ENCODE assay signal across 18 mouse cellular contexts in the genomic region with DNA sequence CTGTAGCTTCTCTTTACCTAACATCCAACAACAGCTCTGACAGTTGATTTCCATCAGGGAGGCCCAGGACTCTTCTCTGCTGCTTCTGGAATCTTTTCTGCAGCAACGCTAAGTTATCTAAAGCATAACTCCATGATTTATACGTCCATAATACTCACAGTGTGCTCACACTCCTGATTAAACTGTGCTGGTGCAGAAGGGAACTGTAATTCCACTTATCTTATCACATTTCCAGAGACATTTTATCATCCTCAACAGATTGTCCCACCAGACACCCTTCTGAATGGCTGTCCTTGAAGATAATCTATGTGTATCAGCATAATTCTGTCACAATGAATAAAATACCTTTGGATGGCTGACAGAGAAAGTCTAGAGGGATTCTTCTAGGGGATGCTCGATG. TPM values are rescaled to one million over a fixed set of nuclear protein-coding genes. Genes with fewer than 3 reads are reported as not detected.
DNase-seq lines count a peak whose midpoint lies in the region; ATAC-seq and TF ChIP-seq lines count a peak whose summit lies in the region.
"Had no signal": no experiment of that assay in that cellular context is flagged by ENCODE, and none has a peak within 500 bp of the region (broad histone marks: within the 10 kb centered on the region; RNA-seq: fewer than 3 reads in every experiment).

No protein-coding gene starts in this region.

- no peak for TF ChIP-seq CTCF in G1E (IDR thresholded peaks at IDR 0.05; ENCODE audit: low read depth, low read length)
- no peak for TF ChIP-seq CTCF in liver, postnatal 0 days (IDR thresholded peaks at IDR 0.05; ENCODE audit: low read depth)

- no peak overlapping the region for H3K4me2 ChIP-seq in hindbrain, embryonic 13.5 days
- no peak overlapping the region for H3K4me2 ChIP-seq in hindbrain, embryonic 14.5 days (replicated peaks)
- H3K4me2 ChIP-seq in intestine, embryonic 16.5 days (ENCODE audit: low read depth, low read length) = no peak overlapping the region
- H3K4me2 ChIP-seq in liver, postnatal 0 days (ENCODE audit: low read depth, low read length) = no peak overlapping the region
- H3K4me2 ChIP-seq: embryonic facial prominence, embryonic 12.5 days; midbrain, embryonic 15.5 days had no signal

- no peak for DNase-seq in hindbrain, embryonic 14.5 days (ENCODE audit: low spot score)
- no peak for DNase-seq in G1E (ENCODE audit: low spot score)
- DNase-seq in liver, postnatal 0 days = no peak
- DNase-seq in thymus, postnatal 4 days = no peak
- DNase-seq in spleen, adult 12 weeks (ENCODE audit: low spot score) = no peak
- no peak for DNase-seq in adrenal gland, adult (ENCODE audit: inconsistent age in 2 of 2, low spot score in 1 of 2)
- DNase-seq: cerebellum, adult 8-10 months; kidney, adult 11 months had no signal

- H3K36me3 ChIP-seq in hindbrain, embryonic 13.5 days = no peaks in the 10 kb centered on the region
- no peaks in the 10 kb centered on the region for H3K36me3 ChIP-seq in hindbrain, embryonic 14.5 days (replicated peaks; ENCODE audit: control insufficient read depth, insufficient read depth)
- no peaks in the 10 kb centered on the region for H3K36me3 ChIP-seq in G1E (replicated peaks)
- no peaks in the 10 kb centered on the region for H3K36me3 ChIP-seq in intestine, embryonic 16.5 days (ENCODE audit: control insufficient read depth, insufficient read depth, low read length)
- H3K36me3 ChIP-seq in liver, postnatal 0 days (replicated peaks; ENCODE audit: insufficient read depth, low read length) = no peaks in the 10 kb centered on the region
- H3K36me3 ChIP-seq: embryonic facial prominence, embryonic 12.5 days; heart, embryonic 10.5 days; hindbrain, embryonic 10.5 days; midbrain, embryonic 15.5 days had no signal

- no peak for ATAC-seq in hindbrain, embryonic 13.5 days (ENCODE audit: low FRiP score)
- no peak for ATAC-seq in hindbrain, embryonic 14.5 days (ENCODE audit: low FRiP score)
- ATAC-seq in G1E (ENCODE audit: extremely low read depth, insufficient number of reproducible peaks, low FRiP score, poor library complexity, severe bottlenecking) = peak; percentile 45
- ATAC-seq in intestine, embryonic 16.5 days = no peak
- ATAC-seq in liver, postnatal 0 days = no peak
- ATAC-seq: CD4-positive, CD25-positive, alpha-beta regulatory T cell, adult 4 months; forebrain, embryonic 16.5 days; midbrain, embryonic 15.5 days had no signal

- 0 out of 2 replicates have a peak, but pooled peaks cover under 1% of the 10 kb centered on the region for H3K27me3 ChIP-seq in hindbrain, embryonic 13.5 days
- H3K27me3 ChIP-seq in hindbrain, embryonic 14.5 days (ENCODE audit: control insufficient read depth, insufficient read depth, low read length) = no peaks in the 10 kb centered on the region
- H3K27me3 ChIP-seq in G1E (ENCODE audit: insufficient read depth, low read length) = peaks cover 11% of the 10 kb centered on the region
- no peaks in the 10 kb centered on the region for H3K27me3 ChIP-seq in intestine, embryonic 16.5 days (replicated peaks; ENCODE audit: control insufficient read depth, insufficient read depth, low read length)
- H3K27me3 ChIP-seq in liver, postnatal 0 days (ENCODE audit: insufficient read depth, low read length) = no peaks in the 10 kb centered on the region
- H3K27me3 ChIP-seq: embryonic facial prominence, embryonic 12.5 days; midbrain, embryonic 15.5 days had no signal

- 0 out of 2 replicates have a peak overlapping the region, but pooled peaks have one; percentile 40 for H3K27ac ChIP-seq in hindbrain, embryonic 13.5 days
- no peak overlapping the region for H3K27ac ChIP-seq in hindbrain, embryonic 14.5 days
- peak overlapping the region; percentile 75 for H3K27ac ChIP-seq in intestine, embryonic 16.5 days (ENCODE audit: low read length)
- H3K27ac ChIP-seq in liver, postnatal 0 days (ENCODE audit: low read depth) = no peak overlapping the region
- H3K27ac ChIP-seq: embryonic facial prominence, embryonic 12.5 days; heart, embryonic 10.5 days; hindbrain, embryonic 10.5 days had no signal

- peak; percentile 90 for TF ChIP-seq EP300 in liver, postnatal 0 days (IDR thresholded peaks at IDR 0.05; ENCODE audit: low read depth)

- 61% methylated on average over 3 of the region's 3 CpGs for WGBS in hindbrain, embryonic 13.5 days
- WGBS in hindbrain, embryonic 14.5 days = 58% methylated on average over 3 of the region's 3 CpGs
- 41% methylated on average over 3 of the region's 3 CpGs for WGBS in intestine, embryonic 16.5 days
- WGBS in liver, postnatal 0 days (ENCODE audit: insufficient replicate concordance) = 48% methylated on average over 3 of the region's 3 CpGs

- H3K4me3 ChIP-seq in hindbrain, embryonic 13.5 days = no peak overlapping the region
- H3K4me3 ChIP-seq in hindbrain, embryonic 14.5 days (replicated peaks; ENCODE audit: low read length) = no peak overlapping the region
- H3K4me3 ChIP-seq in G1E (ENCODE audit: low read depth, low read length) = peak overlapping the region; percentile 62; the same call in 1 of the 2 replicates
- no peak overlapping the region for H3K4me3 ChIP-seq in intestine, embryonic 16.5 days (ENCODE audit: low read length)
- H3K4me3 ChIP-seq in liver, postnatal 0 days (ENCODE audit: low read depth, low read length) = no peak overlapping the region
- H3K4me3 ChIP-seq: embryonic facial prominence, embryonic 12.5 days; heart, embryonic 10.5 days; hindbrain, embryonic 10.5 days; midbrain, embryonic 15.5 days had no signal

- H3K9me3 ChIP-seq in hindbrain, embryonic 13.5 days = no peaks in the 10 kb centered on the region
- no peaks in the 10 kb centered on the region for H3K9me3 ChIP-seq in hindbrain, embryonic 14.5 days (ENCODE audit: control insufficient read depth, low read length)
- no peaks in the 10 kb centered on the region for H3K9me3 ChIP-seq in G1E (replicated peaks)
- H3K9me3 ChIP-seq in intestine, embryonic 16.5 days (ENCODE audit: control insufficient read depth, low read length) = no peaks in the 10 kb centered on the region
- no peaks in the 10 kb centered on the region for H3K9me3 ChIP-seq in liver, postnatal 0 days (ENCODE audit: low read length)
- H3K9me3 ChIP-seq: embryonic facial prominence, embryonic 12.5 days; heart, embryonic 10.5 days; hindbrain, embryonic 10.5 days; midbrain, embryonic 15.5 days had no signal

- peaks cover 19% of the 10 kb centered on the region; the same call in 1 of the 2 replicates for H3K4me1 ChIP-seq in hindbrain, embryonic 13.5 days (replicated peaks)
- 0 out of 2 replicates have a peak, but pooled peaks cover 4% of the 10 kb centered on the region for H3K4me1 ChIP-seq in hindbrain, embryonic 14.5 days (replicated peaks; ENCODE audit: control insufficient read depth, insufficient read depth, low read length)
- H3K4me1 ChIP-seq in G1E (ENCODE audit: insufficient read depth, low read depth, low read length) = peaks cover 47% of the 10 kb centered on the region
- peaks cover 35% of the 10 kb centered on the region for H3K4me1 ChIP-seq in intestine, embryonic 16.5 days (ENCODE audit: control insufficient read depth, insufficient read depth, low read length)
- H3K4me1 ChIP-seq in liver, postnatal 0 days (ENCODE audit: insufficient read depth) = peaks cover 4% of the 10 kb centered on the region; the same call in 1 of the 2 replicates
- H3K4me1 ChIP-seq: embryonic facial prominence, embryonic 12.5 days had no signal

- no peak overlapping the region for H3K9ac ChIP-seq in hindbrain, embryonic 13.5 days
- no peak overlapping the region for H3K9ac ChIP-seq in hindbrain, embryonic 14.5 days
- H3K9ac ChIP-seq in intestine, embryonic 16.5 days (ENCODE audit: low read depth, low read length) = 0 out of 2 replicates have a peak overlapping the region, but pooled peaks have one; percentile 21
- no peak overlapping the region for H3K9ac ChIP-seq in liver, postnatal 0 days (replicated peaks)
- H3K9ac ChIP-seq: embryonic facial prominence, embryonic 12.5 days; midbrain, embryonic 15.5 days had no signal

RNA-seq across cellular contexts. Expression of a gene that starts 13.2 kb away (rescaled TPM):
- 20.2 and 23.5 TPM in 2 replicates for polyA plus RNA-seq in hindbrain, embryonic 13.5 days (2015; fragmentation: Nextera tagmentation; extraction: Ambion mirVana)
- polyA plus RNA-seq in hindbrain, embryonic 14.5 days (2014; fragmentation: Nextera tagmentation; extraction: Ambion mirVana) = 21.5 and 25.5 TPM in 2 replicates
- not detected in 2 replicates for total RNA-seq in G1E (2014; fragmentation: Nextera tagmentation)
- 0.76 and 1.1 TPM in 2 replicates for total RNA-seq in G1E (2017)
- not detected in 2 replicates for polyA plus RNA-seq in G1E (2012)
- polyA plus RNA-seq in intestine, embryonic 16.5 days (2015; fragmentation: Nextera tagmentation; extraction: Ambion mirVana) = 273 and 289 TPM in 2 replicates
- 1.2 and 2.0 TPM in 2 replicates for polyA plus RNA-seq in liver, postnatal 0 days (2015; fragmentation: Nextera tagmentation; extraction: Ambion mirVana)

RNA-seq across cellular contexts. Expression of a gene that starts 51.9 kb away (rescaled TPM):
- 0.12 and 0.13 TPM in 2 replicates for polyA plus RNA-seq in hindbrain, embryonic 13.5 days (2015; fragmentation: Nextera tagmentation; extraction: Ambion mirVana)
- 0.31 and 0.32 TPM in 2 replicates for polyA plus RNA-seq in hindbrain, embryonic 14.5 days (2014; fragmentation: Nextera tagmentation; extraction: Ambion mirVana)
- total RNA-seq in G1E (2014; fragmentation: Nextera tagmentation) (not detected in 2 replicates), G1E (2017) (not detected in 2 replicates)
- polyA plus RNA-seq in G1E (2012) = not detected in 2 replicates
- 0.13 and 0.16 TPM in 2 replicates for polyA plus RNA-seq in intestine, embryonic 16.5 days (2015; fragmentation: Nextera tagmentation; extraction: Ambion mirVana)
- not detected in 2 replicates for polyA plus RNA-seq in liver, postnatal 0 days (2015; fragmentation: Nextera tagmentation; extraction: Ambion mirVana)
- total RNA-seq: gastrocnemius, adult 18-20 months; megakaryocyte, adult 5-6 weeks had no signal
- polyA plus RNA-seq: CD4-positive, CD25-positive, alpha-beta regulatory T cell, adult 4 months; embryonic facial prominence, embryonic 12.5 days; forebrain, embryonic 16.5 days; heart, embryonic 10.5 days; hindbrain, embryonic 10.5 days had no signal

Comparison
In these comparisons a context has a peak if more than half of its experiments do, and no peak if none do; other contexts are left out.
1. H3K27ac ChIP-seq: peak in hindbrain, embryonic 13.5 days (single experiment) and intestine, embryonic 16.5 days (single experiment); none in hindbrain, embryonic 14.5 days (single experiment) and liver, postnatal 0 days (single experiment).
2. RNA of a gene that starts 13.2 kb away (polyA plus RNA-seq): 273 to 289 TPM in intestine, embryonic 16.5 days; 21.5 to 25.5 TPM in hindbrain, embryonic 14.5 days, 20.2 to 23.5 TPM in hindbrain, embryonic 13.5 days, 1.2 to 2.0 TPM in liver, postnatal 0 days and not detected in G1E; every median in the first group is over 10 times any median in the second.